Mouse (Mus musculus) heart, adult 11 months (tissue): ENCODE results near the gene Slc11a1.

Experiments
- DNase-seq: peaks from one replicate; pipeline ENCODE4 v3.0.0; 2022

Slc11a1 gene

GRCm38 (mm10) chr1:74411753-74412325 lies 36.8 kb downstream of the Slc11a1 start:
- DNase-seq: no peak

GRCm38 (mm10) chr1:74412711-74413110 lies 37.7 kb downstream of the Slc11a1 start:
- no peak for DNase-seq

GRCm38 (mm10) chr1:74415143-74415542 lies 40.1 kb downstream of the Slc11a1 start:
- DNase-seq: no peak

- DNase-seq: peak; percentile 93
These were observed 43.9 kb downstream of the Slc11a1 start for GRCm38 (mm10) chr1:74418747-74419439.

- peak; percentile 95 for DNase-seq
These were observed 44.4 kb downstream of the Slc11a1 start for GRCm38 (mm10) chr1:74419440-74419794.

- no peak for DNase-seq
These were observed 48.2 kb downstream of the Slc11a1 start for GRCm38 (mm10) chr1:74423147-74423546.

- DNase-seq: no peak
These were observed 50.9 kb downstream of the Slc11a1 start for GRCm38 (mm10) chr1:74425845-74426244.

GRCm38 (mm10) chr1:74433220-74433619 lies 58.2 kb downstream of the Slc11a1 start:
- peak; percentile 83 for DNase-seq

- DNase-seq: peak; percentile 94
These were observed 59.6 kb downstream of the Slc11a1 start for GRCm38 (mm10) chr1:74434596-74434995.

GRCm38 (mm10) chr1:74435563-74435962 lies 60.6 kb downstream of the Slc11a1 start:
- DNase-seq: peak; percentile 85
